Mouse (Mus musculus) kidney, adult 11 months (tissue): ENCODE measurements around the gene Arhgap15.

ENCODE experiments used
- DNase-seq: peaks from one replicate; pipeline ENCODE4 v3.0.0; 2022

Arhgap15 gene

DNA sequence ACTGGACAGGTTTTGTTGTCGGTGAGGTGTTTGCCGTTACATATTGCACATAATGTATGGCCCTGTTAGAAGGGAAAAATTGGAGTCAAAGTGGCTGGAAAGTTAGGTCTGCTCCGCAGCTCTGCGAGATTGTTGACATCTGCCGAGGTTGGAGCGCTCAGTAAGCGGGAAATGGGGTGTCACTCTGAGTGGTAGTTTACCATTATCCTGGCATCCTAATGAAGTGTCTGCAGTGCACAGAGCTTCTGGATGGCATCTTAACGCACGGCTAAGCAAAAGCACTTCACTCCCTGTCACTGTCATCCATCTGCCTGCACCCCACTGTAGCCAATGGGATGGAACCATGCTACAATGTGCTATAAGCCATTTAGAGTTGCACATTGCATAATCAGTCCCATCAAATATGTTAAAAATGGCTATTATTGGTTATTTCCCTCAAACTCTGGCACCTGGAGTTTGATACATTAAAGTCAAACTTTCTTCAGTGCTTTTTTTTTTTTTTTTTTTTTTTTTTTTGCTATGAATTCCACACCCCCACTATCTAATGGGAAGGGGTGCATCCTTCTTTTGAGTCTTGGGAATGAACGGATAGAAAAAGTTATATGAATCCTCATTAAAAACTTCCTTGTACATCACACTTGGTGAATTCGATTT is 561.6 kb downstream of the Arhgap15 start:
- DNase-seq: no peak

GRCm38 (mm10) chr2:44311216-44311615 is 562.6 kb downstream of the Arhgap15 start:
- no peak for DNase-seq

- no peak for DNase-seq
Measured at GRCm38 (mm10) chr2:44313573-44313972, 564.9 kb downstream of the Arhgap15 start.

GRCm38 (mm10) chr2:44318436-44318835 is 569.8 kb downstream of the Arhgap15 start:
- DNase-seq: peak; percentile 36

DNA sequence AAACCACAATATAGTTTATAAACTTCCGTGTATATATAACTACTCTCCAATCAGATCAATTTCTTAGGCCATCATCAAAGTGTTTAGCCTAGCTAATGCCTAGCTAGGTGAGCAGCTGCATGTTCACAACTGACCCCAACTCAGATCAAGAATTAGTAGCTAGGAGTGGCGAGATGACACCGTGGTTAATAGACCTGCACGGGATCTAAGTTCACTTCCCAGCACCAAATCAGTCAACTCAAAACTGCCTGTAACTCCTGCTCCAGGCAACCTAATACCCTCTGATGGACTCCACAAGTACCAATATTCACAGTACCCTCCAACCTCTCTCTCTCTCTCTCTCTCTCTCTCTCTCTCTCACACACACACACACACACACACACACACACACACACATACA is 570.9 kb downstream of the Arhgap15 start:
- no peak for DNase-seq

GRCm38 (mm10) chr2:44323813-44324212 is 575.2 kb downstream of the Arhgap15 start:
- DNase-seq: no peak

DNA sequence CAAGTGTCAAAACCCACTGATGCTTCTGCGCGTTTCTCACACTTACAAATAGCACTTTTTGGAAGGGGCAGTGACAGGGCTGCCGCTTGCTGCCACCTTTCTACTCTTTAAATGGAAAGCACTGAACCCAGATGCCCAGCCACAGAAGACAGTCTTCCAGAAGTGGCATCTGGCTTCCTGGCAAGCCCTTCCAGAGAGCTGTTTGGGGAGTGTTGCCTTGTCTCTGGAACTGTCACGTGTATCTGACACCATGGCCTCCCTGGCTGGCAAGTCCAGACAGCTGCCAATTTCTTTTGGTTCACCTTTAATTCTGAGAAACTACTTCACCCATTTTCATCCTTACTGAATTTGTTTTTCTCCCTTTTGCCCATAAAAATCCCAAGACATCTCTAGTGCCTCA is 584.7 kb downstream of the Arhgap15 start:
- no peak for DNase-seq

DNA sequence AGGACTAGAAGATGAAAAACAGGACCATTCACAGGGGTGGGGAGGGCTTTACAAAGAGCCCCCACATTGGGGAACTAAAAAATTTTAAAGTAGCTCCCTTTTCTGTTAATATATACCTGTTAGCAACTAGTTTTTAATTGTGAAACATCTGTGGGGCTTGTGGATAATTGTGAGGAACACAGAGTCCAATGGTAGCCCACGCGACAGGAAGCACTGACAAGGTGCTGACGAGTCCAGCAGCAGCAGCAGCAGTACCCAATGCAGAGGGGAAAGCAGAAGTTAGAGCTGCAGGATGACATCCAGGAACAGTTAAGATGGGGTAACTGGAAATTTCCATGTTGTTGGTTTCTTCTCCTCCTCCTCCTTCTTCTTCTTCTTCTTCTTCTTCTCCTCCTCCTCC is 585.4 kb downstream of the Arhgap15 start:
- no peak for DNase-seq

DNA sequence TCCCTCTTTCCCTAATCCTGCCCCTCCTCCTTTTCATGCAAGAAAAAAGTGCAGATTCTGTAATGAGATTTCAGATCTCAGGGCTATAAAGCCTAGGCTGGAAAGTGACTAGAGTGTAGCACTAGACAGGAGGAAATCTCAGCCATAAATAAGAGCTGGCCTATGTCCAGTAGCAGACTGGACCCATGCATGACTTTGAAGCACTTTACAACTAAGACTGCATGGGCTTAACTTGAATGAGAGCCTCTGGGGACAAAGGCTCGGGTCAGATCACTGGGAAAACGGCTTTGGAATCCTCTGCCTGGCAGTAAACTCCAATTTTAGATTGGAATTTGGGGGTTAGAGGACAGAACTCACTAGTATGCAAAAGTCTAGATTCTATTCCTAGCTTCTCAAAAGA is 585.9 kb downstream of the Arhgap15 start:
- DNase-seq: peak; percentile 41

DNA sequence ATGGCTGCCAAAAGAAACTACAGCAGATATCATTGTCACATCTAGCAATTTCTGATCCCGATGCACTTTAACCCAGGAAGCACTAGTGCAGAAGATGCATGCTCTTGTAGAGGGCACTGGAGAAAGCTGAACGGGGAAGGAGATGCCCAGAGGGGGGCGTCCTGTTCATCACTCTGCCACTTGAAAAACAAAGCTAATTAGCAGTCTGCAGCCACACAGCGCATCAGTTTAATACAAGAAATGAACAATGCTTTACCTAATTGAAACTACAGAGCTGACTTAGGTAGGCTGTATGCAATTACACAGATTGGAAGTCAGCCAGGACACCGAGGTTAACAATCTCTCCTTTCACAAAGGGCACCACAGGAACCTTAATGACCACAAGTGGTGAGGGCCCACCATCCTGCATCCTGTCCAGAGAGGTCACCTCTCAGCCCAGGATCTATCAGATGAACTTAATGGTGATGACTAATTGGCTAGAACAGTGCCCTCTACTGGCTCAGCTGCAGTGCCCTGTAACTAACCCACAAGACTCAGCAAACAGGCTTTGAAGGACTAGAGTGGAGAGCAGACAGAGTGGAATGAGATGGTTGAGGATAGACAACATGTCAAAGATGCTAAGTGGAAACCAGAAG is 588.2 kb downstream of the Arhgap15 start:
- no peak for DNase-seq

DNA sequence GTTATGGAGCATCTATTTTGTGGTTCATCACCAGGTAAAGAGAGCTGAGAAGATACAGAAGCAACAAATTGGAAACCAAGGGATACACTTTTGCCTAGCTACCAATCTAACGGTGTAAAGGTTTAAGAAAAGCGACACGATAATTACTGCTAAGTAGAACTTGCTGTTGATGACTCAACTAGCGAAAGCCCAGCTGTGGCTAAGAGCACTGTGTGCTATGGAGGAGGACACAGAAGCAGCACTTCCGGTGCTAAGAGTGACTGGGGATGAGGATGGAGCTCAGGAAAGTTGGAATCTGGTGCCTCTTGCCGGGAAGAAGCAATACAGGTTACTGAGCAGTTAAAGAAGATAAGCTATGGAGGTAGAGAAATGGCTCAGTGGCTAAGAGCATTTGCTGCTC is 589.8 kb downstream of the Arhgap15 start:
- no peak for DNase-seq

- DNase-seq: no peak
Measured at GRCm38 (mm10) chr2:44341091-44341571, 592.5 kb downstream of the Arhgap15 start.

DNA sequence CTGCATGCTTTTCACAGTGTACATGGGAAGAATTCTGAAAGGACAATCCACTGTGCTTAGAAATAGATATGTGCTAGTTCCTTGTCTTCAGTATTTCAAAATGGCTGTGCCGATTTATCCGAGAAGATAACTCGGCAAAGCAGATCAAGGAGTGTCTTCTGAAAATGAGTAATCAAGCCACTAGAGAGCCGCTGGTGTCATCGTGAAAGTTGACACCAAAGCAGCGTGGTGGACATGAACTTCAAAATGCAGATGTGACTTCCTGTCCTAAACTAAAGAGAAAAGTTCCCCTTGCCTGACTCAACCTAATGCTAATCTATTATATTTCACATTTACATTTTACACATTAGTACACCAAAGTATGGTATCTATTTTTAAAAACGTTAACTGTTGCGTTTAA is 596.2 kb downstream of the Arhgap15 start:
- DNase-seq: no peak

- DNase-seq: no peak
Measured at GRCm38 (mm10) chr2:44345325-44345945, 596.8 kb downstream of the Arhgap15 start.

DNA sequence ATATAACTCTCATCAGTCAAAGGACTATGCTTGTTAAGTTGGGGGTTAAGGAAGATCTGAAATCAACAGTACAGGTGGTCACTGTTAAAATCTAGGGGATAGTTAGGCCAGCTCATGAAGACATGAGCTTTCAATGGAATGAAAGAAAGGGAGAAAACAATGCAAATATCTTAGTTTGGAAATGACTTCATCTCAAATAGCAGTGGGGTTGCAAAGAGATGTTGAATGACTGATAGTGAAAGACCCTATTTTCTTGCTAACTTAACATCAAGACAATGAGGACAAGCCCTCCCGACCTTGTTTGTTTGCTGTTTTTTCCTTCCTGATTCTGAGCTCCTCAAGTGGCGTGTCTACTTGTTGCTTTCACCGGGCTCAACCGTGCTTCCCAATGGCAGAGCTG is 597.6 kb downstream of the Arhgap15 start:
- no peak for DNase-seq

DNA sequence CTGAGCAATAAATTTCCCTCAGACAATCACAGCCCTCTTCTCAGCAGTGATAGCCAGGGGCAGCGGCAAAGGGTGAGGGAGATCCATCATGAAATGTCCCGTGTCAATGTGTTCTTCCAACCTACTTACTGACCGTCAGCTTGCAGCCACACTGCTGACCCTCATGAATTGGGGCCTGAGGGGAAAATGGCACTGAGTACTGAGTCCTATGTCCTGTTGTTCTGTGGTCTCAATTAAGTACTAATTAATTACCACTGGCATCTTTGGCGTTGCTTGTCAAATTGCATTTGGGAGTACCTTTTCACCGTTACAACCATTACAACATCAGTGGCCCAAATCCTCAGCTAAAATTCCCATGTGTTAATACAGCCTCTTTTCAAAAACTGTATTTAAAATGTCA is 599.2 kb downstream of the Arhgap15 start:
- DNase-seq: no peak

- DNase-seq: no peak
Measured at GRCm38 (mm10) chr2:44349101-44349500, 600.5 kb downstream of the Arhgap15 start.

DNA sequence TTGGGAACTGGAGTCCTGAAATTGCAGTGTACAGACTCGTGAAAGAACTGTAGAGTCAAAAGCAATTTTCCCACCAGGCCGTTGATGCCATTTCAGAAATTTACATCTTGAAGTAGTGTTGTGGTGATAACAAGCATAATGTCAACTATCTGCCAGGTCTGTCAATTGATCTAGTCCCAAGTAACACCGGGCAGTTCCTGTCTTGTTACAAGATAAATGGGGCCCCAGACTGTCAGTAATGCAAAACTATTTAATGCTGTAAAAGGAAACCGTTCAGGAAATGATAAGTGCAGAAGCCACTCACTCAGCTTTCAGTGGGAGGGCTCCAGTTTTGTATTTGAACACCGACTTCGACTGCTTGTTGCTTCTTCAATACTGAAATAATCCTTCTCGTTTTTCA is 604.3 kb downstream of the Arhgap15 start:
- no peak for DNase-seq

GRCm38 (mm10) chr2:44353594-44353993 is 605.0 kb downstream of the Arhgap15 start:
- DNase-seq: no peak

- DNase-seq: no peak
Measured at GRCm38 (mm10) chr2:44354786-44355185, 606.2 kb downstream of the Arhgap15 start.

GRCm38 (mm10) chr2:44355316-44355715 is 606.7 kb downstream of the Arhgap15 start:
- no peak for DNase-seq

DNA sequence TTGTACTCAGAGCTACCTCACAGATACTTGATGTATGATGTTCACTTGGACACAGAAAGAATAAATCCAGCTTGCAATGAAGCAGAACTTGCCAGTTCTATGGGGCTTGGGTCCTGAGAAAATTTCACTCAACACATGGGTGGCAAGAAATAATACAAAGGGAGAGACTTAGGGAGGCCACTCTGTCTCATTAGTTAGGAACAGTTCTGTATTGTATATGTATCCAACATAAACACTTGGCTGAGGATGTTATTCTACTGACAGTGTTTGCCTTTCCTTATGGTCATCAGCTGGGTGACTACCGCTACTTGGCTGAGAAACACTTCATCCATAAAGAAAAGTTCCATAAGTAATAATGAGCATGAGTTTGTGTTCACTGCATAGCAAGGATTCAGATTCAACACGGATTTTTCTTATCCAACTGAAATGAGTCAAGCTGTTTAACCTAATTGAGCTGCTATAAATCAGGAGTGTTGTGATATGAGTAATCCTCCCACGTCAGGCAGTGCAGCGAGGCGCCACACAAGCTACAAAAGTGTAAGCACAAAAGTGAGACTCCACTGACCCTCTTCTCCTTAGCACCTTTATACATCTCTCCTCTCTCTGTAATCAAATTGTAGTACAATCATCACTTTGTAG is 607.7 kb downstream of the Arhgap15 start:
- DNase-seq: no peak

DNA sequence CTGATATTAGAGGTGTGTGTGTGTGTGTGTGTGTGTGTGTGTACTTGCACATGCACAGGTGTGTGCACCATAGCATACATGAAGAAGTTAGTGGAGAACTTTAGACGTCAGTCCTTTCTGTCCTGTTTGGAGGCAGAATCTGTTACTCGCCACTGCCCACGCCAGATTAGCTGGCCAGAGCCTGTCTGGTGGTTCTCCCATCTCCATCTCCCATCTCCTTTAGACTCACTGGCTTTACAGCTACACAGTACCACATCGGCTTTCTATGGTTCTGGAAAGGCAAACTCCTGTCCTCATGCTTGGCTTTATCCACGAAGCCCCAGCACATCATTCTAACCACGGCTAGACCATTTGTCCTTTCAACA is 608.2 kb downstream of the Arhgap15 start:
- no peak for DNase-seq

GRCm38 (mm10) chr2:44380225-44380624 is 631.6 kb downstream of the Arhgap15 start:
- DNase-seq: no peak
